Mouse (Mus musculus): Measurements from ENCODE around the gene Taar2. TPM values are rescaled to one million over a fixed set of nuclear protein-coding genes. Genes with fewer than 3 reads are reported as not detected.

Gene Taar2
- polyA plus RNA-seq, 1 experiment from 2014 or later: not detected

- H3K36me3 ChIP-seq (replicated peaks; ENCODE audit: control insufficient read depth, insufficient read depth): no peaks in the 10 kb centered on the region
- no peaks in the 10 kb centered on the region for H3K27me3 ChIP-seq (ENCODE audit: control insufficient read depth, insufficient read depth, low read length)
- no peak within 1 kb of the TSS for H3K9ac ChIP-seq
- H3K27ac ChIP-seq: no peak within 1 kb of the TSS
- no peaks in the 10 kb centered on the region for H3K9me3 ChIP-seq (ENCODE audit: control insufficient read depth, low read length)
- 91% methylated on average over 11 of the region's 11 CpGs for WGBS
- no peak within 1 kb of the TSS for H3K4me3 ChIP-seq (replicated peaks; ENCODE audit: low read length)
- no peaks in the 10 kb centered on the region for H3K4me1 ChIP-seq (replicated peaks; ENCODE audit: control insufficient read depth, insufficient read depth, low read length)
- DNase-seq (ENCODE audit: low spot score): no peak
- H3K4me2 ChIP-seq (replicated peaks): no peak within 1 kb of the TSS
- no peak for ATAC-seq (ENCODE audit: low FRiP score)
These were observed 32.3 kb downstream of the Taar2 start, which contains the start of gene Taar5 for GRCm38 (mm10) chr10:23970656-23971165. Gene Taar5 (plus strand): TSS chr10:23970706.

DNA sequence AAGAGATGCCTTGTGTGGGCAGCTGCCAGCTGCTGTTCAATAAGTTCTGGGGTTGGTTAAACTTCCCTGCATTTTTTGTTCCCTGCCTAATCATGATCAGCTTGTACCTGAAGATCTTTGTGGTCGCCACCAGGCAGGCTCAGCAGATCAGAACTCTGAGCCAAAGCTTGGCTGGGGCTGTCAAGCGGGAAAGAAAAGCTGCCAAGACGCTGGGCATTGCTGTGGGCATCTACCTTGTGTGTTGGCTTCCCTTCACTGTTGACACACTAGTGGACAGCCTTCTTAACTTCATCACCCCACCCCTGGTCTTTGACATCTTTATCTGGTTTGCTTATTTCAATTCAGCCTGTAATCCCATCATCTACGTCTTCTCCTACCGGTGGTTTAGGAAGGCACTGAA, 32.9 kb downstream of the Taar2 start:
- DNase-seq (ENCODE audit: low spot score): no peak
- Histone ChIP-seq H3K4me3 (replicated peaks; ENCODE audit: low read length) (no peak overlapping the region), H3K27me3 (ENCODE audit: control insufficient read depth, insufficient read depth, low read length) (no peaks in the 10 kb centered on the region), H3K27ac (no peak overlapping the region), H3K9ac (no peak overlapping the region), H3K9me3 (ENCODE audit: control insufficient read depth, low read length) (no peaks in the 10 kb centered on the region), H3K36me3 (replicated peaks; ENCODE audit: control insufficient read depth, insufficient read depth) (no peaks in the 10 kb centered on the region), H3K4me2 (replicated peaks) (no peak overlapping the region), H3K4me1 (replicated peaks; ENCODE audit: control insufficient read depth, insufficient read depth, low read length) (no peaks in the 10 kb centered on the region)
- ATAC-seq (ENCODE audit: low FRiP score): no peak
- WGBS: 88% methylated on average over 5 of the region's 5 CpGs

- H3K4me3 ChIP-seq (replicated peaks; ENCODE audit: low read length): no peak overlapping the region
These were observed 39.6 kb downstream of the Taar2 start for GRCm38 (mm10) chr10:23977958-23978357.

DNA sequence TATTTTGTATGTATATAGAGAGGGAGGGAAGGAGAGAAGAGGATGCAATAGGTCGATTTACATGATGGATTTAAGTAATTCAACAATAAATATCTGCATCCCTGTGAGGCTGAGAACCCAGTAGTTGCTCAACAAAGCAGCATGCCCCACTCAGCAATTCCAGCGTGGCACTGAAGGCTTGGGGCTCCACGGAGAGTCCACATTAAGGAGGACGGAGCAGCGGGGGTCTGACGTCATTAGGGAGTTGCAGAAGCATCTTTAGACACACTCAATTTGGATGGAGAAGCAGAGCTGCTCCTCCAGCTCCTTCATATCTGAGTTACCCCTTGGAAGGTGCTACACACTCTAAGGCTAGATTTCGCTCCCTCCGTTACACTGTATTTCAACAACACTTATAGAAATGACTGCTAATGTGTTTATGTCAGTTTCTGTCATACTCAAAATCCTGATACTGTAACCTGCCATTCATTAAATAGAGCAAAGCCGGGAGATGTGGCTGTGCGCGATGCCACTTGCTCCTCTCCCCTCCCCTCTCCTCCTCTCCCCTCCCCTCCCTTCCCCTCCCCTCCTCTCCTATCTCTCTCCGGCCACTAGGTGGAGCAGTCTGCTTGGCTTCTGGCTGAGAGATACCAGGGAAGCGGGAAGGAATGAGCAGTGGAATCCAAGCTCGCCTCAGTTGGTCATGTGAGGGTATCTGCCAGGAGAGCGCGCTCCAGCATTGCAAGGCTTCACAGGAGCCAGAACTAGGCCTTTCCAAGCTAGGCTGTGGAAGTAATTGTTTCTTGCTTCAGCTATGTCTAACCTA, 40.7 kb downstream of the Taar2 start:
- Histone ChIP-seq H3K27me3 (ENCODE audit: control insufficient read depth, insufficient read depth, low read length) (no peaks in the 10 kb centered on the region), H3K36me3 (replicated peaks; ENCODE audit: control insufficient read depth, insufficient read depth) (no peaks in the 10 kb centered on the region), H3K27ac (no peak overlapping the region), H3K4me2 (replicated peaks) (no peak overlapping the region), H3K9ac (no peak overlapping the region), H3K4me1 (replicated peaks; ENCODE audit: control insufficient read depth, insufficient read depth, low read length) (no peaks in the 10 kb centered on the region), H3K4me3 (replicated peaks; ENCODE audit: low read length) (no peak overlapping the region), H3K9me3 (ENCODE audit: control insufficient read depth, low read length) (no peaks in the 10 kb centered on the region)
- whole genome bisulfite sequencing: 43% methylated on average over 16 of the region's 16 CpGs
- DNase-seq (ENCODE audit: low spot score) (peak; percentile 72), ATAC-seq (ENCODE audit: low FRiP score) (peak; percentile 77)

More at GRCm38 (mm10) chr10:23977958-23978357, 39.6 kb downstream of the Taar2 start:
- H3K36me3 ChIP-seq (replicated peaks; ENCODE audit: control insufficient read depth, insufficient read depth): no peaks in the 10 kb centered on the region
- no peak for DNase-seq (ENCODE audit: low spot score)
- H3K9me3 ChIP-seq (ENCODE audit: control insufficient read depth, low read length): no peaks in the 10 kb centered on the region
- no peak overlapping the region for H3K9ac ChIP-seq
- no peaks in the 10 kb centered on the region for H3K4me1 ChIP-seq (replicated peaks; ENCODE audit: control insufficient read depth, insufficient read depth, low read length)
- ATAC-seq (ENCODE audit: low FRiP score): no peak
- 37% methylated on average over 4 of the region's 4 CpGs for WGBS
- no peak overlapping the region for H3K4me2 ChIP-seq (replicated peaks)
- H3K27me3 ChIP-seq (ENCODE audit: control insufficient read depth, insufficient read depth, low read length): no peaks in the 10 kb centered on the region
- no peak overlapping the region for H3K27ac ChIP-seq

GRCm38 (mm10) chr10:23985546-23985945, 47.2 kb downstream of the Taar2 start, which contains the start of gene Taar6:
Gene Taar6 (minus strand): TSS chr10:23985646.
- 71% methylated on average over 8 of the region's 8 CpGs for WGBS
- H3K36me3 ChIP-seq (replicated peaks; ENCODE audit: control insufficient read depth, insufficient read depth): no peaks in the 10 kb centered on the region
- no peaks in the 10 kb centered on the region for H3K27me3 ChIP-seq (ENCODE audit: control insufficient read depth, insufficient read depth, low read length)
- H3K9ac ChIP-seq: no peak within 1 kb of the TSS
- no peak within 1 kb of the TSS for H3K4me2 ChIP-seq (replicated peaks)
- DNase-seq (ENCODE audit: low spot score) (no peak), ATAC-seq (ENCODE audit: low FRiP score) (no peak)
- no peak within 1 kb of the TSS for H3K4me3 ChIP-seq (replicated peaks; ENCODE audit: low read length)
- H3K4me1 ChIP-seq (replicated peaks; ENCODE audit: control insufficient read depth, insufficient read depth, low read length): no peaks in the 10 kb centered on the region
- H3K27ac ChIP-seq: no peak within 1 kb of the TSS
- H3K9me3 ChIP-seq (ENCODE audit: control insufficient read depth, low read length): no peaks in the 10 kb centered on the region

DNA sequence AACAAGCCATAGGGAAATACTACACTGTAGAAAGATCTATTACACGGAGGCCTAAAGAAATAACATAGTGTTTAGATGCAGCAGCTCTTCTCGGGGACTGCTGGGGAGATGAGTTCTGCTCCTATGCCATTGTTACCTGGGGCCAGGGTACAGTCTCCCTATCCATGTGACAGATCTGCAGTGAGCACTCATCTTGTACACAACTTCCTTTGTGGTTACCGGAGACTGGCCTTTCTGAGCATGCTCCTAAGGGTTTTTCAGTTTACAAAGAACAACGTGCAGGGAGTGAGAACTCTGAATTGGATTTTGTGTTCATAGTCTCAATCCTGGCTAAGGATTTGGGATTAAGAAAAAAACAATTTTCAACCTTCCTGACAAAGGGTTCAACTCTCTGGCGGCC, 48.0 kb downstream of the Taar2 start:
- Histone ChIP-seq H3K4me3 (replicated peaks; ENCODE audit: low read length) (no peak overlapping the region), H3K9me3 (ENCODE audit: control insufficient read depth, low read length) (no peaks in the 10 kb centered on the region), H3K36me3 (replicated peaks; ENCODE audit: control insufficient read depth, insufficient read depth) (no peaks in the 10 kb centered on the region), H3K4me1 (replicated peaks; ENCODE audit: control insufficient read depth, insufficient read depth, low read length) (no peaks in the 10 kb centered on the region), H3K4me2 (replicated peaks) (no peak overlapping the region), H3K27me3 (ENCODE audit: control insufficient read depth, insufficient read depth, low read length) (no peaks in the 10 kb centered on the region), H3K9ac (no peak overlapping the region), H3K27ac (no peak overlapping the region)
- 80% methylated on average over 5 of the region's 5 CpGs for WGBS
- no peak for ATAC-seq (ENCODE audit: low FRiP score)
- DNase-seq (ENCODE audit: low spot score): no peak

Other genes starting within 250 kb of the Taar2 start
- gene Rps12, start 151.3 kb upstream of the Taar2 start, polyA plus RNA-seq (2014; fragmentation: Nextera tagmentation; extraction: Ambion mirVana): 114 and 132 TPM in 2 replicates
- gene Slc18b1, start 141.6 kb upstream of the Taar2 start, polyA plus RNA-seq (2014; fragmentation: Nextera tagmentation; extraction: Ambion mirVana): 22.6 and 25.5 TPM in 2 replicates
- gene Vnn3, start 87.1 kb upstream of the Taar2 start, polyA plus RNA-seq (2014; fragmentation: Nextera tagmentation; extraction: Ambion mirVana): 0.12 TPM in 1 of 2 replicates, not detected in the other
- 0.33 TPM in 1 of 2 replicates, not detected in the other for gene Vnn1, start 43.9 kb upstream of the Taar2 start, polyA plus RNA-seq (2014; fragmentation: Nextera tagmentation; extraction: Ambion mirVana)
- gene Taar1, start 18.2 kb upstream of the Taar2 start, polyA plus RNA-seq (2014; fragmentation: Nextera tagmentation; extraction: Ambion mirVana): not detected in 2 replicates
- gene Taar3, start 11.0 kb downstream of the Taar2 start, polyA plus RNA-seq (2014; fragmentation: Nextera tagmentation; extraction: Ambion mirVana): not detected in 2 replicates
- not detected in 2 replicates for gene Taar4, start 21.9 kb downstream of the Taar2 start, polyA plus RNA-seq (2014; fragmentation: Nextera tagmentation; extraction: Ambion mirVana)
- gene Taar5, start 32.1 kb downstream of the Taar2 start, polyA plus RNA-seq (2014; fragmentation: Nextera tagmentation; extraction: Ambion mirVana): not detected in 2 replicates
- not detected in 2 replicates for gene Taar6, start 47.1 kb downstream of the Taar2 start, polyA plus RNA-seq (2014; fragmentation: Nextera tagmentation; extraction: Ambion mirVana)
- not detected in 2 replicates for gene Taar7a, start 54.9 kb downstream of the Taar2 start, polyA plus RNA-seq (2014; fragmentation: Nextera tagmentation; extraction: Ambion mirVana)
- gene Taar7b, start 61.4 kb downstream of the Taar2 start, polyA plus RNA-seq (2014; fragmentation: Nextera tagmentation; extraction: Ambion mirVana): not detected in 2 replicates
- not detected in 2 replicates for gene Taar7d, start 88.7 kb downstream of the Taar2 start, polyA plus RNA-seq (2014; fragmentation: Nextera tagmentation; extraction: Ambion mirVana)
- gene Taar7e, start 99.0 kb downstream of the Taar2 start, polyA plus RNA-seq (2014; fragmentation: Nextera tagmentation; extraction: Ambion mirVana): not detected in 2 replicates
- gene Taar7f, start 110.9 kb downstream of the Taar2 start, polyA plus RNA-seq (2014; fragmentation: Nextera tagmentation; extraction: Ambion mirVana): not detected in 2 replicates
- gene Taar8a, start 137.9 kb downstream of the Taar2 start, polyA plus RNA-seq (2014; fragmentation: Nextera tagmentation; extraction: Ambion mirVana): not detected in 2 replicates
- not detected in 2 replicates for gene Taar8b, start 153.7 kb downstream of the Taar2 start, polyA plus RNA-seq (2014; fragmentation: Nextera tagmentation; extraction: Ambion mirVana)
- gene Taar8c, start 163.3 kb downstream of the Taar2 start, polyA plus RNA-seq (2014; fragmentation: Nextera tagmentation; extraction: Ambion mirVana): not detected in 2 replicates
- not detected in 2 replicates for gene Taar9, start 171.0 kb downstream of the Taar2 start, polyA plus RNA-seq (2014; fragmentation: Nextera tagmentation; extraction: Ambion mirVana)
- gene Stx7, start 210.7 kb downstream of the Taar2 start, polyA plus RNA-seq (2014; fragmentation: Nextera tagmentation; extraction: Ambion mirVana): 355 and 384 TPM in 2 replicates

Data from hindbrain, embryonic 14.5 days (tissue).